Mouse (Mus musculus): Measurements from ENCODE around the gene F11r.

The F11r gene

DNA sequence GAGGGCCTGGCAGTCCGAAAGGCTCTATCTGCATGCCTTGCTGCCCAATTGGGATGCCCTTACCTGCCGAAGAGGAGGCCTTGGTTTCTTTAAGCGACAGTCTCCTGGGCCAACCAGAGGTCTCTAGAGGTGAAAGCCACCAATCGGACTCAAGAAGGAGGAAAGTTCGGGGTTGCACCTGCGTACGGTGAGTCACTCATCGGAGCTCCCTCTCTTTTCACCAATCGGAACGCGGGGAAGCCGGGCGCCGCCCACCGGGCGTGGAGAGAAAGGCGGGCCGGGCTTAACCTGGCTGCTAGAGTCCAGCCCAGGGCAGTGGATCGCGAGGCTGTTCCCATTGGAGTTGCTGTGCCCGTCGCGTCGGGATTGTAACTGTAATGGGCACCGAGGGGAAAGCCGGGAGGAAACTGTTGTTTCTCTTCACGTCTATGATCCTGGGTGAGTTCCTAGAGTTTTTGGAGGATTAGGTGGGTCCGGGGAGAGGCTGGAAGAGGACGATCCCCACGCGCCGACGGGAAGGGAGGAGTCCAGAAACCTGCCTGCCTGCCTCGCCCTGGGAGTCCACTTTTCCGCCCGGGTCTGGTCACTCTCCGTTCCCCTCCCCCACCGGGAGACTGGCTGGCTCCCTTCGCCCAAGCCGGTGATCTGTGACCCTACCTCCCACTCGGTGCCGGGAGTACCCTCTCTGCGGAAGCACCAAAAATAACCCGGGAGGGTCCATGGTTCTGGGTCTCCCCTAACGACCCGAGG, at the start of gene F11r:
Gene F11r, plus strand, starts transcription at position 272 of the 750 bp plus-strand sequence.
- DNase-seq = peak; percentile 93

DNA sequence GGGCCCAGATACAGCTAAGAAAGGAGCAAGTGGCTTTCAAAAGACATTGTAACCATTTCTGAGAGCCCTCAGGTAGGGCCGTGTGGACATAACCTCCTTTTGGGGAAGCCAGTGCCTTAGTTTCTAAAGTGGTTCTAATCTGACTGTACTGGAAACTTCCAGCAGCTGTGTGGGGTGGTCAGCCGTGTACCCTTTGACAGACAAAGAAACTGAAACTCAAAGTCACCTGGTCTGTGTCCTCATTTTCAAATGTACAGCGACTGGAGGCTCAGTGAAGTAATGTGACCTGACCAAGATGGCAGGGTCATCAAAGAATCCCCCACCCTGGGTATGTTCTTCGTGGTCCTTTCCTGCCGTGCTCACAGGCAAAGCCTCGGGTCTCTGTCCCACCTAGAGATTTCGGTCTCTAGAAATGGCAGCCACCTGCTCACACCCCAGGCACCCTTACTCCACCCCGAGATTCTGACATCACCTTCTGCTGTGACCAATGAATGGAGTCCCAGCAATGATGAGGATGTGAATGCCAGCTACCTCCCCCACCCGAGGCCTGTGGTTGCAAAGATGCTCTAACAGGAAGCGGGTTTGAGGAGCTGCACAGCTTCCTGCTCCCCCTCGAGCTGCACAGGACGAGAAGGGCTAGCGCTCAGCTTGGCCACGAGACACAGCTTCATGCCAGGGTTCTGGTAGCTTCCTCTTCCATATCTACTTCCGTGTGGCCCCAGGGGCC, 48.8 kb upstream of the F11r start, which contains the start of gene Arhgap30:
Gene Arhgap30, plus strand, starts transcription at position 579 of the 727 bp plus-strand sequence.
- DNase-seq = peak; percentile 51

DNA sequence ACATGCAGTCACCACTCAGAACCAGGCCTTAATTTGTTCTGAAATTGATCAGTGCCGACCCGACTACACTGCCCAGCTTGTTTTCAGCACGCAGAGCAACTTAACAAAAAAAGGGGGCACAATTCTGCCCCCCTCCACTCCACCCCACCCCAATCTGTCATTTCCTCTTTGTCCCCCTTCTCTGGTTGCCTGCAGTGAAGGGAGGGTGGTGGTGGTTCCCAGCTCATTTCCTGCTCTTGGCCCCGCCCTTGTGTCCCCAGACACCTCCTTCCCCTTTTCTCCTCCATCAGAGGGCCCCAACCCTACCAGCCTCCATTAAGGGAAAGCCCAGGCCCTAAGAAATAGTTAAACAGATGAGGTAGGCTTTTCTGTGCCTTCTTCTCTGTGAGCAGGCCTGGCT, 47.2 kb upstream of the F11r start:
- peak; percentile 49 for DNase-seq

DNA sequence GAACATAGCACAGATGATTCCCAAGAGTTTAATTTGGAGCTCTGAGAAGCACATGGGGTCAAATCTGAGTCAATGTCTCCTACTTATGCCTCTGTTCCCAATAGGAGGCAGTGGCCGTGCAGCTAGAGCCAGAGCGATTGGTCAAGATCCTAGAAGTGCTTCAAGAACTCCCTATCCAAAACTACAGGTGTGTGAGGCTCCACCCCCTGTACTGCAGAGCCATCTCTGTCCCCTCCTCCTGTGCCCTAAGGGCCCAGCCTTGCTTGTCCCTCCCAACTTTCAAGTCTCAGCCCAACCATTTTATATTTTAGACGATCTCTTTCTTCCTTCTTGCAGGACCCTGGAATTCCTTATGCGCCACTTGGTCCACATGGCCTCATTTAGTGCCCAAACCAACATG, 35.5 kb upstream of the F11r start:
- no peak for DNase-seq

DNA sequence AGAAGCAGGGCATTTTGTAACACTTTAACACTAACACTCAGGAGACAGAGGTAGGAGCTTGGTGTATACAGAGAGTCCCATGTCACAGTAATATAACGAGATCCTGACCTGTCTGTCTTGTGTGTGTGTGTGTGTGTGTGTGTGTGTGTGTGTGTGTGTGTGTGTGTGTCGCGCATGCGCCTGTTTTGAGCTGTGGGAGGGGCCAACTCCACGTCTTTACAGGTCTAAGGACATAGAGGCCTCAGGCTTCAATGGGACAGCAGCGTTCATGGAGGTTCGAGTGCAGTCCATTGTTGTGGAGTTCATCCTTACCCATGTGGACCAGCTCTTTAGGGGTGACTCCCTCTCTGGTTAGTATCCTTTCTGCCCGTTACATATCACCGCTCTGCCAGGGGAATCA, 34.3 kb upstream of the F11r start:
- no peak for DNase-seq

DNA sequence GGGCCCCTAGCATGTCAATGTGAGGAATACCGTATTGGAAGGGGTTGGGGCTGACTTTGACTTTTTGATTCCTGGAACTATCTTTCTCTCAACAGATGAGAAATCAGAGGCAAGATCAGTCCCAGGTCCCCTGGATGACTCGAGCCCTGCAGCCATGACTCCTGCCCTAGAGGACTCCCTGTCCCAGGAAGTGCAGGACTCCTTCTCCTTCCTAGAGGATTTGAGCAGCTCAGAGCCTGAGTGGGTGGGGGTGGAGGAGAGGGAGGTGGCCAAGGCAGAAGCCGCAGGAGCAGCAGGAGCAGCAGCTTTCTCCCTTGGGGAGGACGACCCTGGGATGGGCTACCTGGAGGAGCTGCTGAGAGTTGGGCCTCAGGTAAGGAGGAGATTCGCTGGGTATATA, 30.1 kb upstream of the F11r start:
- no peak for DNase-seq

DNA sequence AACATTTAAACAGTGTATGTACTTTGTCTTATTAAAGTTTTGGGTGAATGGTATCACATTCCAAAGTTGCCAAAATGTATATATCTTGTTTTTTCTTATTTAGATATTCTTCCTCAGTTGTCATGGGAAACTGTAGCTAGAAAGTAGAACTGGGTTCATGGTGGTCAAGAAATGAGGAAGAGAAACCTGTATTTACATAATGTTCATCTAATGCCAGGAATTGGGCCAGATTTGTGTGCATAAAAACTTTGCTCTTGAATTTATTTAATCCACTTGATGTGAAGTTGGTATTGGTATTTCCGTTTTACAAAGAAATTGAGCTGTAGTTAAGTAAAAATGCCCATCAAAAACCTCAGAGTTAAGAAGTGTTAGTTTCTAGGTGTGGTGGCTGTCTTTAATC, 27.1 kb upstream of the F11r start:
- DNase-seq = no peak

DNA sequence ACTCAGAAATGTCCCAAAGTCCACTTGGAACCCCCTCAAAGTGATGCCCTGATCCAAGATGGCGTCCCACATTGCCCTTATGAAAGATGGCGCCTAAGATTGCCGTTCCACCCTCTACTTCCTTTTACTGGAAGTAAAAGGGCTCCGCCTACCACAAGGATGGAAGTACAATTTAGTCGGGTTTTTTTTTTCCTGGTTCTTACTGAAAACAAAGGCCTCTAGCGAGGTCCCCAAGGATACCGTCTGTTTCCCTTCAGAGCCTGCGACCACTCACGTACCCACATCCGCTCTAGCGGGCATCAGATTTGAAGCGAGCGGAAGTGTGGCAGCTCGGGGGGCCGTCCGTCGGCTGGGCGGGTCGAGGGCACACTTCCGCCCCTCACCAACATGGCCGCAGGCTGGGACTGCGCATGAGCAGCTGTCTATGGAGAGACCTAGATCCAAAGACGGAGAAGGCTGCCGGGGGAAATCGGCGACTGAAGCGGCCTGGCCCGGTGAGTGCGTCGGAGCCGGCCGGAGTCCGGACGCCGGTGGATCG, 26.3 kb upstream of the F11r start, which contains the start of gene Usf1:
Gene Usf1, plus strand, starts transcription at position 367 of the 538 bp plus-strand sequence.
- DNase-seq = peak; percentile 96

DNA sequence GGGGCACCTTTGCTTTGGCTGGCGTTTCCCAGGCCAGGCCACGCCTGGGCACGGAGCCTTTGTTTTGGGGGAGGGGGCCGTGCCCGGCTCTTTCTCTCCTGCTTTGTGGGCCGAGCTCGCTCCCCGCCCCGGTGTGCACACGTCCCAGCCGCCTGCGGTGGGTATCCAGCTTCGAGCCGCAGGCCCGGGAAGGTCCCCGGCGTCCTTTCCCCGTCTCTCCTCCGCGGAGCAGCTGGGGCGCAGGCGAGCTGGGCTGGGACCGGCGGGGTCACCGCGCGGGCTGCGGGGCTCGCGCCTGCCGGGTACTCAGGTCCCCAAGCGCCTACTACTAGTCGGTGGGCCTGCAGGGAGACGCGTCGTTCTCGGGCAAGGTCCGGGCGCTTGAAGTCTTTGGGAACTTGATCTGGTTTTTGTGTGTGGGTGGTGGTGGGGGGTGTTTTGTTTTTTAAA, 25.8 kb upstream of the F11r start:
- DNase-seq = no peak

DNA sequence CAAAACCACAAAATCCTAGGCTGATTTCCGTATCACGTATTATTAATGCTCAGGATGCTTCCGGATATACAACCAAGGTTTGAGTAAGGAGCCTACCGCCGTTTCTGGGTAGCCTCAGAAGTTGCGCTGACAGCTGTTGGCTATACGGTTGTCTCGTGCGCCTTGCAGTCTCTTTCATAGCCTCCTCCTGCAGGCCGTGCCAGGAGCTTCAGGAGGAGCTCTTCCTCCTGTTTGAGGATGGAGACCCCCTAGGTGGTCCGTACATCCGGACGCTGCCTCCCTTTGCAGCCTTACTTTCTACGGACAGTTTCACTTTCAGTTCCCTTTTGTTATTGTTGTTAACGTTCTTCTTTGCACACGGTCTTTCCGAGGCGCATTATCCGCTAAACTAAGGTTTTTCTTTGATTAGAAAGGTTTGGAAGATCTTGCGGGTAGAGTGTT, 25.3 kb upstream of the F11r start:
- peak; percentile 32 for DNase-seq

DNA sequence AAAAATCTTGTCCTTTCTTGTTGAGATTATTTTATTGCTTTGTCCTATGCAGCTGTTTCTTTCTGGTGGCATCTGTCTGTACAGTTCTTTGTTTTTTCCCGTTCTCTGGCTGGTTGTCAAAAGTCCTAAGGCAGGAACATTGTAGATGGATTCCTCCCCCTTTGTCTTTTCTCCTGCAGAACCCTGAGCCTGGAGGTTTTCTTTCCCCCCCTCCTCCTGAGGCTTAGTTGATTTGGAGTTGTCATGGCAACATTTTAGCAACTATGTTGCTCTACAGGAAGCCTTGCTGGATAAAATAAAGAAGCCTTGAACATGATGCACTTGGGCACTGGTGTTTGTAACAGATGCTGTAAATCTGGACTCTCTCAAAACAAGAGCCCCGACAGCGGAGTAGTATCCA, 24.9 kb upstream of the F11r start:
- no peak for DNase-seq

DNA sequence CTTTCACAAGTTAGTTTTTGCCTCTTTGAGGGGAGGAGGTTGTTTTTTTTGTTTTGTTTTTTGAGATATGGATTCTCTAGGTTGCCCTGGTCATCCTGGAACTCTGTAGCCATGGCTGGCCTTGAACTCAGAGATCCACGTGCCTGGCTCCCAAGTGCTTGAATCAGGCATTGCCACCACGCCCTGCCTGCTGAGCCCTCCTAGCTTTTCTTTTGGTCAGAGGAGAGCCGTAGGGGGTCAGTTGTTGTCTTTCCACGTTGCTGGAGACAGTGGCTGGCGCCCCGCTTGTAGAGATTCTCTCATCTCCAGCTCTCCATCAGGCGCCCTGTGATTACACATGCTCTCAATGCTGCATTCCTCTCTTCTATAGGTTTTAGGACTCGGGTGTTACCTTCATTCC, 23.7 kb upstream of the F11r start:
- no peak for DNase-seq

DNA sequence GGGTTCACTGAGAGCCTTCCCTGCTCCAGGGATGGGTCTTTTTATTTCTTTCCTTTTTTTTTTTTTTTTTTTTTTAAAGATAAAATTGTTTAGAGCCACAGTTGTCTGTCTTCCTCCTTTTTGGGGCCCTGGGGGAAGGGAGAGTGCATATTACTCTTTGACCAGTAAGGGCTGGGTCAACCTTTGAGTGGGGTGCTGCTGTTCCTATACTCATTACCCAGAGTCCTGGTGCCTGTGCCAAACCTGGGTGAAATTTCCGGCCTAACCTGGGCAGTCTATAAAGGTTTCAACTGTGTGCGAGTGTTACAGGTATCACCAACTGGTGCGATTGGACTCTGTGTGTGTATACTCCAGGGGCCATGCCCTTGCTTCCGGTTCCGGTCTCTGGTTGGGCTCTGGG, 18.7 kb upstream of the F11r start, which contains the start of gene Tstd1:
Gene Tstd1, plus strand, starts transcription at position 213 of the 400 bp plus-strand sequence.
- no peak for DNase-seq

DNA sequence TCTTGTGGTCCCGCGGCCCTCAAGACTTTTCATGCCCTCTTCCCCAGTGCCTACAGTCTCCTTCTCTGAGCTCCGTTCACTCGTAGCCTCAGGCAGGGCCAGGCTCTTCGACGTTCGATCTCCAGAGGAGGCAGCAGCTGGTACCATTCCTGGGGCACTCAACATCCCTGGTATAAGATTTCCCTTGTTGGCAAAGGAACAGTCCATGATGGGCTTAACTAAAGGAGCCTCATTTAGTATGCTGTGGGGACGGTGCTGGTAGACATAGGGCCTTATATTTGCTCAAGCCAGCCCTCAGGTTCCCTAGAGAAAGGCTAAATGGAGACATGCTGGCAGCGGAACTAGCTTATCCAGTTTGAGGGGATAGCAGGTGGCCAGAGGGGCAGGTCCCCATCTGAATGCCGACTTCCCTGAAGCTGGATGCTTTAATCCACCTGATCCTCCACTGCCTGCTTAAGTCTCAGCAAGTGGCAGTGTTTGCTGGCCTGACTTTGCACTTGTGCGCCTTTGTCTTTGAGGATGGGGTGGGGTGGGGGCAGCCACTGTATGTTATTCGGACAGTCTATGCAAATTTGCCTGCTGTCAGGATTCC, 17.9 kb upstream of the F11r start:
- no peak for DNase-seq

DNA sequence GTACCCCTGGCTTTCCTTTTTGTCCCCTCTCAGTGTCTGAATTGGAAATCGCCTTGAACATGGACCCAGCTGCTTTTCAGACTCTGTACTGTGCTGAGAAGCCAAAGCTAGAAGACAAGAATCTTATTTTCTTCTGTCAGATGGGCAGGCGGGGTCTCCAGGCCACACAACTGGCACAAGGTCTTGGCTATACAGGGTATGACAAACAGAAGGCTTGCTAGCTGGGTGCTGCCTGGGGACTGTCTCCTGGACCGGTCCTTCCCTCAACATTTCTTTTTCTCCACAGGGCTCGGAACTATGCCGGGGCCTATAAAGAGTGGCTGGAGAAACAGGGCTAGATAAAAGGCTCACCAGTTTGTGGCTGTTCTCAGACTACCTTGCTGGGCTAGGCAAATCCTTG, 17.4 kb upstream of the F11r start:
- DNase-seq = no peak

DNA sequence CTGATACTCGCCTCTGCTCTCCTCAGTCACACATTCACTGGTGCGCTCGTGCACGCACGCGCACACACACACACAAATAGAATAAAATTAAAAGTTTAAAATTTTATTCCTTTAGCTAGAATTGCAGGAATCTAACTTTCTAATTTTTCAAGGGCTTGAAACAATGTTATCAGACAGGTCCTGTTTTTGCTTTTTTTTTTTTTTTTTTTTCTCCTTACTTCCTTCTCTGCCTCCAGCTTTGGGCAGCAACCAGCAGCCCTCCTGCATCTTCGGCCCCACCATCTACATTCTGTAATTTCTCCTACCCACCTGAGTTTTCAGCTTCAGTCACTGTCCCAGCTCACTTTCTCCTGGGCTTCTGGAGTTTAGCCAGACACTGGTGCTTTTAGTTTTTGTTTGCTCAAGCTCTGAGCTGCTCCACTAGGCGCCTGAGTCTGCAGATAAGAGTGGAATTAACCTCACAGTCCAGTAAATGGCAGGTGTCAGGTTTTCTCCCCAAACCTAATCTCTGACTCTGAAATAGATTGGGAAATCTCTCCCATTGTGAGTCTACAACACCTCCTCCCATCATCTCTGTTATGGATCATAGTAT, 14.7 kb upstream of the F11r start:
- DNase-seq = peak; percentile 39

DNA sequence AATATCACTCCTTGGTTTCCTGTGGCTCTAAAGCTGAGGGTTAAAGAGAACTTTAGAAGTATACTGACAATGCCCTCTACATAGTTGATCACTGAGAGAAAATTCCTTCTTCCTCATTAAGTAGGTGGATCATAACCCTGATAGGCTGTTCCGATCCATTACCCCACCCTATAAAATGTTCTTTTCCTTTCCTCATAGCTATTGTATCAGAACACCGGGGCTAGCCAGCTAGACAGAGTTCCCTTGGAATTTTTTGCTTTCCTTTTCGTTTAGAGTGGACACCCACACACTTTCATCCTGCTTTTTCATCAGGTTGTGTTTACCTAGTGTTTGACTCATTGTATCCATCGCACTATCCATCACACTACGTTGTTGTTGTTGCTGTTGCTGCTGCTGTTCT, 12.7 kb upstream of the F11r start:
- no peak for DNase-seq

DNA sequence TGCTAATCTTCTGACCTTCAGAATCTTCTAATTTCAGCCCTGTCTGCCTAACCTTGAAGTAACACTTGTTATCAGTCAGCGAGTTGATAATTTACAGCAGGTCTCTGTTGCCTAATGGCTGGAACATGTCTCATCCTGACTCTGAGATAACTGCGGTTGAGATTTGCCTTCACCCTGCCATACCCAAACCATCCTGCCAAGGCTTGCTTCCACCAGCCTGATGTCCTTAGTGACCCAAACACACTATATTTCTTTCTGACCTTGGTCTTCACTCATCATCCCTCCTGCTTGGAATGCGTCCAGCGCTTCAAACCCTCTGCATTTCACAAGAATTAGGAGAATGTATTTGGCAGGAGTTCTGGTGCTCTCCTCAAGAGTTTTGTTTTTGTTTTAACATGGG, 12.2 kb upstream of the F11r start:
- DNase-seq = peak; percentile 54

DNA sequence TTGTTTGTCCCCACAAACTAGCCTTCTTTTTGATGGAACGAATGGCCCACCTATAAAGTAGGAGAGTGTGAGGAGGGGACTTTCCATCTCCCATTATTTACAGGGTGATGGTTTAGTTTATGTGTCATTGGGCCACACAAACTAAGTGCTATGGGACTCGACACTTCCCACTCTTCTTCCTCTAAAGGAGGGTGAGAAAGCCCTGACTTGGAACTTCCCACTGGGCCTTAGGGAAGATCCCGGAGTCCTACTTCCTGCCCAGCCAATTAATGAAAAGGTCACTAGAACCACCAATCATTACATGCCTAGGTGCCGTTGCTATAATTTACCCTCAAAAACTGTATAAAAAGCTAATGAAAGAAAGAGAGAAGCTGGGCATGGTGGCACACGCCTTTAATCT, 5.2 kb upstream of the F11r start:
- no peak for DNase-seq

DNA sequence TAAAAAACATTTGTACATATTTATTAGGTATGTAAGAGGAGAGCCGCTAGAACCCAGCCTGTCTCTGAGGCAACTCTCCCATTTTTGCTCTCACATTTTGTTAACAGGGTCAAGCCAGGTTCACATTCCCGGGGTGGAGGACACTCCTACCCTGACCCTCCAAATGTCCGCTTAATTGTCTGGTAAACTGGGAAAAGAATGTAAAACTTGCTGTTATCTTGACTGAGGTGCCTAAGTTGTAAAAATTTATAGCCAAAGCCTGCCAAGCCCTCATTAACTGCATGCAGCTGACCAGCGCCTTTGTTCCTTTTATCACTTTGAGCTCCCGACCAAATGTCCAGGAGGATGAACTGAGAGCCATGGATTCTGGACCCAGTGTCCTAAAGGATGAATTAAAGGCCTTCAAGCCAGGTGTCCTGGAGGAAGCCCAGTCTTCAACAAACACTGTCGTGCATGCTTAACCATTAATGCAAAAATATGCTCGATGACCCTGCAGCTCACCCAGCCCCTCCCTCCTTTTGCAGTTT, 2.0 kb upstream of the F11r start:
- no peak for DNase-seq

DNA sequence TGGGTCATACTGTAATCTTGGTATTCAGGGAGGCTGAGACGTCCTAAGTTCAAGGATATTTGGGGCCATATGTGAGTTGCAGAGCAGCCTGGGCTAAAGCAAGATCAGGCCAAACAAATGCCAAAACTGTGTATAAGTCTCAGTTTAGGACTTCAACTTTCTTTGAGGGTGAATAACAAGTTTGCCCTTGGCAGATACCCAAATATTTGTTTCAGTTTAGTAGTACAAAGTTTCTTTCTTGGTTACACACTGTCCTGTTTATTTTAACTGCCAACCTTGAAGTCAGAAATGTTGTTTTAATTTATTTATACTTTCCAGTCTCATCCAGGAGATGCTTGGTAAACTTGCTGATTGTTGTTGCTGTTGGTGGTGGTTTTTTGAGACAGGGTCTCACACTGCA, 1.4 kb upstream of the F11r start:
- DNase-seq = no peak

DNA sequence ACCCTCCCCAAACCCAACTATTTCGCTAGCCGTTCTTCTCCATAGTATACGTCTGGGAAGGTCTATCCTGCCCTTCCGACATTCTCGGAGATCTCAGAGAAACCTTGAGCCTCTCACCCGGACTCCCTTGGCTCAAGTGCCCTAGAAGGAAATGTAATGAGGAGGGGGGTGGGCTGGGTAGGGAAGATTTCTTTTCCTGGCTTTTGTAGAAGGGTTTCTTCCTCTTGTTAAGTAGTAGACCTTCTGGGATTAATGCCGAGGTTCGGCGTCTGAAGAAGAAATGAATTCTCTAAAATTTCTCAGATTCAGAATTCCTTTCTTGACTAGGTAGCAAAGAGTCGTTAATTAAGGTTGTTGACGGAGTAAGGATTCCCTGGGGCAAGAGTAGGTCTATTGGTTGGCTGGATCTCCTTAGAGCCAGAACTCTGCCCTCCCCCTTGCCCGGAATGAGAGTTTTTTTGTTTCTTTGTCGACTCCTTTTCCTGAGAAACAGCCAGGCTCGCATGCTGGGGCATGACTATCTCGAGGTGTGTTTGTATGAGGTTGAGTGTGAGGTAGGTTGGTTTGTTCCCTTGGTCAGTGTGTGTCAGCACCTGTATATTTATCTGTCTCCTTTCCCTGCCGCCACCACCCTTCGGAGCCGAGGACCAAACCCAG, 807 bp downstream of the F11r start:
- no peak for DNase-seq

Measured in lung, postnatal 14 days (tissue).